10 mouse cellular contexts compared by ENCODE assay signal in genomic region chr2:18045143-18045780, GRCm38 (mm10). TPM values are rescaled to one million over a fixed set of nuclear protein-coding genes. Genes with fewer than 3 reads are reported as not detected.
DNase-seq lines count a peak whose midpoint lies in the region; ATAC-seq and TF ChIP-seq lines count a peak whose summit lies in the region.
"Had no signal": no experiment of that assay in that cellular context is flagged by ENCODE, and none has a peak within 500 bp of the region (broad histone marks: within the 10 kb centered on the region; RNA-seq: fewer than 3 reads in every experiment).

No protein-coding gene starts in this region.

- H3K27ac ChIP-seq in layer of hippocampus, adult 2 months: peak overlapping the region; percentile 99
- 0 out of 2 replicates have a peak overlapping the region, but pooled peaks have one; percentile 7 for H3K27ac ChIP-seq in embryonic fibroblast, embryonic 13.5 days (ENCODE audit: insufficient read depth, low read length)
- H3K27ac ChIP-seq in intestine, embryonic 14.5 days (ENCODE audit: low read depth): peak overlapping the region; percentile 95; the same call in 1 of the 2 replicates
- peak overlapping the region; percentile 100; the same call in 1 of the 2 replicates for H3K27ac ChIP-seq in neural tube, embryonic 12.5 days

- H3K4me2 ChIP-seq in intestine, embryonic 14.5 days (ENCODE audit: low read length): peak overlapping the region; percentile 85
- H3K4me2 ChIP-seq in neural tube, embryonic 12.5 days (replicated peaks): peak overlapping the region; percentile 66

- H3K9me3 ChIP-seq in intestine, embryonic 14.5 days (ENCODE audit: control insufficient read depth, low read length): no peaks in the 10 kb centered on the region
- H3K9me3 ChIP-seq in neural tube, embryonic 12.5 days: no peaks in the 10 kb centered on the region

- 0 out of 2 replicates have a peak, but pooled peaks cover 2% of the 10 kb centered on the region for H3K4me1 ChIP-seq in embryonic fibroblast, embryonic 13.5 days (ENCODE audit: control insufficient read depth, insufficient read depth, low read length)
- peaks cover 55% of the 10 kb centered on the region for H3K4me1 ChIP-seq in intestine, embryonic 14.5 days (replicated peaks; ENCODE audit: control insufficient read depth, insufficient read depth, low read length)
- H3K4me1 ChIP-seq in neural tube, embryonic 12.5 days: peaks cover 51% of the 10 kb centered on the region

- no peaks in the 10 kb centered on the region for H3K36me3 ChIP-seq in intestine, embryonic 14.5 days (ENCODE audit: control insufficient read depth, insufficient read depth, low read length)
- H3K36me3 ChIP-seq in neural tube, embryonic 12.5 days: no peaks in the 10 kb centered on the region

- no peak for TF ChIP-seq POLR2A in embryonic fibroblast, embryonic 13.5 days (IDR thresholded peaks at IDR 0.05; ENCODE audit: low read depth, low read length)

- ATAC-seq in intestine, embryonic 14.5 days (replicated peaks; ENCODE audit: low FRiP score, low TSS enrichment, low read depth): no peak
- no peak for ATAC-seq in neural tube, embryonic 12.5 days (ENCODE audit: low FRiP score, low read depth)
- no peak for ATAC-seq in CD4-positive, CD25-positive, alpha-beta regulatory T cell, adult 4 months

- H3K9ac ChIP-seq in intestine, embryonic 14.5 days (ENCODE audit: low read length): peak overlapping the region; percentile 87
- H3K9ac ChIP-seq in neural tube, embryonic 12.5 days: peak overlapping the region; percentile 100

- H3K27me3 ChIP-seq in intestine, embryonic 14.5 days (replicated peaks; ENCODE audit: control insufficient read depth, insufficient read depth, low read length): no peaks in the 10 kb centered on the region
- no peaks in the 10 kb centered on the region for H3K27me3 ChIP-seq in neural tube, embryonic 12.5 days (replicated peaks)

- no peak for TF ChIP-seq CTCF in layer of hippocampus, adult 2 months (conservative IDR thresholded peaks at IDR 0.05)
- TF ChIP-seq CTCF in embryonic fibroblast, embryonic 13.5 days (IDR thresholded peaks at IDR 0.05; ENCODE audit: borderline replicate concordance, insufficient read depth, low read length): no peak

- peak overlapping the region; percentile 80 for H3K4me3 ChIP-seq in layer of hippocampus, adult 2 months
- H3K4me3 ChIP-seq in embryonic fibroblast, embryonic 13.5 days (ENCODE audit: insufficient read depth, low read length): peak overlapping the region; percentile 61
- H3K4me3 ChIP-seq in intestine, embryonic 14.5 days (ENCODE audit: low read depth, low read length): peak overlapping the region; percentile 74
- peak overlapping the region; percentile 99 for H3K4me3 ChIP-seq in neural tube, embryonic 12.5 days

- DNase-seq in layer of hippocampus, adult 2 months (ENCODE audit: low spot score in 2 of 2): no peak
- DNase-seq in layer of hippocampus, adult 11-12 months (ENCODE audit: low spot score): no peak
- no peak for DNase-seq in intestine, embryonic 14.5 days (ENCODE audit: low spot score)
- no peak for DNase-seq in thymus, postnatal 25 days
- DNase-seq in testis, postnatal 14 days (ENCODE audit: low spot score): no peak

- WGBS in intestine, embryonic 14.5 days: 10% methylated on average over 7 of the region's 7 CpGs
- WGBS in neural tube, embryonic 12.5 days: 5% methylated on average over 7 of the region's 7 CpGs

RNA-seq across cellular contexts. Expression of gene Skida1, which starts 3.6 kb away (rescaled TPM):
- 10 to 100 TPM; 16.8 to 16.9 TPM for total RNA-seq in layer of hippocampus, adult 2 months (2021)
- polyA plus RNA-seq in embryonic fibroblast, embryonic 13.5 days (2011; ENCODE audit: insufficient read length, low read depth, missing spikeins): 4.4 and 8.5 TPM in 2 replicates
- 3.3 and 3.8 TPM in 2 replicates for polyA plus RNA-seq in intestine, embryonic 14.5 days (2014; fragmentation: Nextera tagmentation; extraction: Ambion mirVana)
- 13.2 and 13.4 TPM in 2 replicates for polyA plus RNA-seq in neural tube, embryonic 12.5 days (2016; fragmentation: Nextera tagmentation; extraction: Ambion mirVana)
- under 1 TPM in 1 of 2 experiments, not detected in 1; 0.74 TPM for polyA plus RNA-seq in CD4-positive, CD25-positive, alpha-beta regulatory T cell, adult 4 months (2017; shearing (Covaris generic))
- total RNA-seq: common myeloid progenitor, adult 5-6 weeks had no signal

RNA-seq across cellular contexts. Expression of gene A930004D18Rik, which starts 7.7 kb away (rescaled TPM):
- 1 to 10 TPM; 4.2 to 4.3 TPM for total RNA-seq in layer of hippocampus, adult 2 months (2021)
- polyA plus RNA-seq in embryonic fibroblast, embryonic 13.5 days (2011; ENCODE audit: insufficient read length, low read depth, missing spikeins): 6.4 and 8.6 TPM in 2 replicates
- 11.5 and 13.3 TPM in 2 replicates for polyA plus RNA-seq in intestine, embryonic 14.5 days (2014; fragmentation: Nextera tagmentation; extraction: Ambion mirVana)
- 17.1 and 17.6 TPM in 2 replicates for polyA plus RNA-seq in neural tube, embryonic 12.5 days (2016; fragmentation: Nextera tagmentation; extraction: Ambion mirVana)
- 1 to 10 TPM; 2.0 to 2.1 TPM for polyA plus RNA-seq in CD4-positive, CD25-positive, alpha-beta regulatory T cell, adult 4 months (2017; shearing (Covaris generic))

RNA-seq across cellular contexts. Expression of gene Mllt10, which starts 9.8 kb away (rescaled TPM):
- total RNA-seq in layer of hippocampus, adult 2 months (2021): 10 to 100 TPM; 63.6 to 67.6 TPM
- 49.3 and 52.0 TPM in 2 replicates for polyA plus RNA-seq in embryonic fibroblast, embryonic 13.5 days (2011; ENCODE audit: insufficient read length, low read depth, missing spikeins)
- polyA plus RNA-seq in intestine, embryonic 14.5 days (2014; fragmentation: Nextera tagmentation; extraction: Ambion mirVana): 36.4 and 40.2 TPM in 2 replicates
- 60.5 and 67.2 TPM in 2 replicates for polyA plus RNA-seq in neural tube, embryonic 12.5 days (2016; fragmentation: Nextera tagmentation; extraction: Ambion mirVana)
- 10 to 100 TPM; 34.9 to 41.4 TPM for polyA plus RNA-seq in CD4-positive, CD25-positive, alpha-beta regulatory T cell, adult 4 months (2017; shearing (Covaris generic))

RNA-seq across cellular contexts. Expression of gene H2al2a, which starts 48.5 kb away (rescaled TPM):
- total RNA-seq in layer of hippocampus, adult 2 months (2021): not detected
- polyA plus RNA-seq in embryonic fibroblast, embryonic 13.5 days (2011; ENCODE audit: insufficient read length, low read depth, missing spikeins): not detected in 2 replicates
- not detected in 2 replicates for polyA plus RNA-seq in intestine, embryonic 14.5 days (2014; fragmentation: Nextera tagmentation; extraction: Ambion mirVana)
- not detected in 2 replicates for polyA plus RNA-seq in neural tube, embryonic 12.5 days (2016; fragmentation: Nextera tagmentation; extraction: Ambion mirVana)
- polyA plus RNA-seq in CD4-positive, CD25-positive, alpha-beta regulatory T cell, adult 4 months (2017; shearing (Covaris generic)): not detected
- total RNA-seq: common myeloid progenitor, adult 5-6 weeks; left cerebral cortex, postnatal 14 days had no signal

Comparison
In these comparisons a context has a peak if more than half of its experiments do, and no peak if none do; other contexts are left out.
1. H3K27ac ChIP-seq: peak in every context shown above with its lines; median percentile 100 in neural tube, embryonic 12.5 days; 99 in layer of hippocampus, adult 2 months; 95 in intestine, embryonic 14.5 days; 7 in embryonic fibroblast, embryonic 13.5 days.